Mouse (Mus musculus) adrenal gland, adult (tissue): ENCODE data around the gene 1700008O03Rik.

Experiments used
- DNase-seq, 2 experiments: peaks; one replicate each; pipeline ENCODE4 v3.0.0; 2022 to 2023; ENCODE audit warnings: low spot score in 1 of 2; ENCODE audit not compliant: inconsistent age in 2 of 2

Gene 1700008O03Rik

GRCm38 (mm10) chr7:44378290-44378689, 7.3 kb downstream of the 1700008O03Rik start:
- DNase-seq = peak; percentile 43 to 63

- DNase-seq = peak in 1 of 2 experiments; percentile 23
Observed at GRCm38 (mm10) chr7:44375793-44376192, 9.8 kb downstream of the 1700008O03Rik start.

GRCm38 (mm10) chr7:44375207-44375606, 10.4 kb downstream of the 1700008O03Rik start:
- DNase-seq = peak in 1 of 2 experiments; percentile 26

GRCm38 (mm10) chr7:44374756-44375155, 10.9 kb downstream of the 1700008O03Rik start:
- DNase-seq = peak; percentile 35 to 71

- peak; percentile 89 to 97 for DNase-seq
Observed at GRCm38 (mm10) chr7:44373889-44374652, 11.5 kb downstream of the 1700008O03Rik start.

- no peak for DNase-seq
Observed at GRCm38 (mm10) chr7:44373460-44373859, 12.2 kb downstream of the 1700008O03Rik start.

- no peak for DNase-seq
Observed at GRCm38 (mm10) chr7:44372678-44373077, 12.9 kb downstream of the 1700008O03Rik start.

- DNase-seq = peak; percentile 51 to 59
Observed at GRCm38 (mm10) chr7:44360792-44361301, 24.8 kb downstream of the 1700008O03Rik start.

GRCm38 (mm10) chr7:44359908-44360672, 25.5 kb downstream of the 1700008O03Rik start:
- DNase-seq = peak; percentile 96 to 98

GRCm38 (mm10) chr7:44358886-44359654, 26.6 kb downstream of the 1700008O03Rik start:
- DNase-seq = peak; percentile 43 to 57

GRCm38 (mm10) chr7:44358012-44358411, 27.6 kb downstream of the 1700008O03Rik start:
- DNase-seq = no peak

GRCm38 (mm10) chr7:44357531-44357930, 28.1 kb downstream of the 1700008O03Rik start:
- DNase-seq = no peak

- DNase-seq = peak in 1 of 2 experiments; percentile 40
Observed at GRCm38 (mm10) chr7:44356590-44357481, 28.8 kb downstream of the 1700008O03Rik start.

GRCm38 (mm10) chr7:44355411-44355810, 30.2 kb downstream of the 1700008O03Rik start:
- no peak for DNase-seq

GRCm38 (mm10) chr7:44353601-44354340, 31.8 kb downstream of the 1700008O03Rik start:
- peak in 1 of 2 experiments; percentile 77 for DNase-seq

- peak; percentile 45 to 73 for DNase-seq
Observed at GRCm38 (mm10) chr7:44352750-44353600, 32.6 kb downstream of the 1700008O03Rik start.

GRCm38 (mm10) chr7:44351881-44352749, 33.5 kb downstream of the 1700008O03Rik start:
- DNase-seq = peak in 1 of 2 experiments; percentile 47
